Mouse (Mus musculus): ENCODE data around the gene Slc1a3. TPM values are rescaled to one million over a fixed set of nuclear protein-coding genes. Genes with fewer than 3 reads are reported as not detected.

Gene Slc1a3
- 10 to 100 TPM in 1 of 2 experiments, 1 to 10 TPM in 1; 5.0 to 64.1 TPM for polyA plus RNA-seq (2012; fragmentation: generic; extraction: Trizol)

DNA sequence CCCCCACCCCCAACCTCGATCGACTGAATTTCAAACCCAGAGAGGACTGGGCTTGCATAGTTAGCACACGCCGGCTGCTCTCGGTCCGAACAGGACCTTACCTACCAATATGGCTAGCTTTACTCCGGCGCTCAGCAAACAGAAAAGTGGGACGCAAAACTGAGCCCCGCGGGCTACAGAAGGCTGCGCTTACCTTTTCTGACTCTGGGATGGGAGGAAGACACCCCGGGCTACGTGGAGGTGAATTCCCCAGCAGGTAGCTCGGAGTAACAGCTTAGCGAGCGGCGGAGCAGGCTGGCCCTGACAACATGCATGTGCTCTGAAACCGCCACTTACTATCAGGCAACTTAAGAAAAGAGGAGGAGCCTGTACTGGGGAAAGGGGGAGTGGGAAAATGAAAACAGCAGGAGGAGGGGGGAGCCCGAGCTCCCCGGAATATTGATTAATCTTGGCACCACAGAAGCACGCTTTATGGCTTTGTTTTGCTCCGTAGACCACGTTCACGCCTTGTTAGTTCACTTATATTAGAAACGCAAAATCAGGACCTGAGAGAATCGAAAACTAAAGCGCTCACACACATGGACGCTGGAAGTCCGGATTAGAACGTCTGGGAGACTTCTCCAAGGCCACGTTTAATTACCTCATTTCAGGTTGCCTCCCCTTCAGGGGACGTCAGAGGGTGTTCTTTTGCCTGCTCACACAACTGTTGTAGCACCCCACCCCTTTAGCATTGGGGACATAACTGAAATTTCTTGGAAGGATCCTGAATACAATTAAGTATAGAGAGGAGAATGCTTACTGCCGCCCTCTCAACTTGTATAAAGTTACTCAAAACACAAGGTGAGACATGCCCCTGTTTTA lies at the start of gene Slc1a3:
Gene Slc1a3, minus strand, starts transcription at position 619 of the 861 bp plus-strand sequence.

Other genes with a start within 250 kb of the Slc1a3 start
- not detected for gene Gm2310, start 190.8 kb downstream of the Slc1a3 start, polyA plus RNA-seq (2012; fragmentation: generic; extraction: Trizol)

Data from C3H10T1/2 (cell line).